17 mouse cellular contexts compared by ENCODE assay signal in genomic region chr2:131550906-131551305, GRCm38 (mm10). TPM values are rescaled to one million over a fixed set of nuclear protein-coding genes. Genes with fewer than 3 reads are reported as not detected.
DNase-seq lines count a peak whose midpoint lies in the region.
"Had no signal": no experiment of that assay in that cellular context is flagged by ENCODE, and none has a peak within 500 bp of the region (broad histone marks: within the 10 kb centered on the region; RNA-seq: fewer than 3 reads in every experiment).

No protein-coding gene starts in this region.

- intact Hi-C loops in heart, postnatal 36 days (cut with DNase I): no loop called here

- peak; percentile 94 for DNase-seq in heart, adult 11 months
- DNase-seq in heart, postnatal 36 days: no peak
- peak; percentile 81 for DNase-seq in 3T3-L1 (ENCODE audit: low read depth, low spot score)
- DNase-seq in NIH3T3 (ENCODE audit: low read depth): peak; percentile 75
- peak; percentile 90 for DNase-seq in adrenal gland, postnatal 14 days
- DNase-seq in spleen, postnatal 10 days (ENCODE audit: low spot score in 2 of 2): no peak
- no peak for DNase-seq in embryo, embryonic 11 days
- DNase-seq: cerebellum, adult 18-20 months; heart, postnatal 14 days; kidney, adult 11 months; kidney, postnatal 4 days; retina, postnatal 1 day; right cerebral cortex, postnatal 25 days; thymus, postnatal 36 days had no signal

RNA-seq across cellular contexts. Expression of gene Adra1d, which starts 11.2 kb away (rescaled TPM):
- 1 to 10 TPM; 3.3 to 3.8 TPM for total RNA-seq in heart, postnatal 36 days (2021)
- total RNA-seq in adrenal gland, postnatal 14 days (2021): 16.9 and 22.4 TPM in 2 replicates
- total RNA-seq: megakaryocyte, adult 5-6 weeks; monocyte, adult 5-6 weeks; neutrophil, adult 5-6 weeks had no signal

RNA-seq across cellular contexts. Expression of gene Smox, which starts 59.6 kb away (rescaled TPM):
- total RNA-seq in heart, postnatal 36 days (2021): 10 to 100 TPM; 21.4 to 22.2 TPM
- 21.8 and 25.1 TPM in 2 replicates for total RNA-seq in adrenal gland, postnatal 14 days (2021)

Comparison
In these comparisons a context has a peak if more than half of its experiments do, and no peak if none do; other contexts are left out.
1. DNase-seq: peak in heart, adult 11 months (single experiment), 3T3-L1 (single experiment), NIH3T3 (single experiment) and adrenal gland, postnatal 14 days (single experiment); none in heart, postnatal 36 days (0 of 2), spleen, postnatal 10 days (0 of 2) and embryo, embryonic 11 days (single experiment).